Mouse (Mus musculus) testis, adult 2 months (tissue): ENCODE data around the gene Sowahd. TPM values are rescaled to one million over a fixed set of nuclear protein-coding genes. Genes with fewer than 3 reads are reported as not detected.

Experiments used
- H3K27ac ChIP-seq: fragments of 200-500 bp; 2 replicates; pipeline ENCODE4 v1.5.1; 2012; ENCODE audit warnings: low read depth, low read length; ENCODE audit not compliant: control insufficient read depth, insufficient read depth
- H3K27me3 ChIP-seq: fragments of 200-500 bp; 2 replicates; pipeline ENCODE4 v1.6.1; 2012; ENCODE audit warnings: mild to moderate bottlenecking, low read length, moderate library complexity; ENCODE audit not compliant: control insufficient read depth, insufficient read depth
- H3K36me3 ChIP-seq: fragments of 200-500 bp; 2 replicates; pipeline ENCODE4 v1.6.1; 2012; ENCODE audit warnings: mild to moderate bottlenecking, low read length; ENCODE audit not compliant: control insufficient read depth, insufficient read depth
- H3K4me1 ChIP-seq: fragments of 200-500 bp; 2 replicates; pipeline ENCODE4 v1.6.1; 2012; ENCODE audit warnings: low read length; ENCODE audit not compliant: control insufficient read depth, insufficient read depth
- H3K4me3 ChIP-seq: fragments of 200-500 bp; 2 replicates; pipeline ENCODE4 v1.5.1; 2012; ENCODE audit warnings: low read depth, mild to moderate bottlenecking, low read length, moderate library complexity, mixed read lengths; ENCODE audit not compliant: control insufficient read depth
- CTCF ChIP-seq: fragments of 200-500 bp; IDR thresholded peaks from 2 replicates; pipeline ENCODE4 v1.5.1; 2012; ENCODE audit warnings: low read depth, mild to moderate bottlenecking, inconsistent platforms, low read length, moderate library complexity; ENCODE audit not compliant: control insufficient read depth, insufficient read depth, insufficient replicate concordance
- POLR2A ChIP-seq: fragments of 200-500 bp; IDR thresholded peaks from 2 replicates; pipeline ENCODE4 v1.6.1; 2012; ENCODE audit warnings: low read depth, mild to moderate bottlenecking, inconsistent platforms, low read length, moderate library complexity; ENCODE audit not compliant: control insufficient read depth
- polyA plus RNA-seq: library from polyadenylated mRNA; depleted of rRNA; stranded (reverse); fragments of >200 nt; gene quantifications from 2 replicates; pipeline ENCODE4 v1.2.3, GENCODE M21; 2012

The Sowahd gene
- polyA plus RNA-seq, 1 experiment = 2.9 TPM

DNA sequence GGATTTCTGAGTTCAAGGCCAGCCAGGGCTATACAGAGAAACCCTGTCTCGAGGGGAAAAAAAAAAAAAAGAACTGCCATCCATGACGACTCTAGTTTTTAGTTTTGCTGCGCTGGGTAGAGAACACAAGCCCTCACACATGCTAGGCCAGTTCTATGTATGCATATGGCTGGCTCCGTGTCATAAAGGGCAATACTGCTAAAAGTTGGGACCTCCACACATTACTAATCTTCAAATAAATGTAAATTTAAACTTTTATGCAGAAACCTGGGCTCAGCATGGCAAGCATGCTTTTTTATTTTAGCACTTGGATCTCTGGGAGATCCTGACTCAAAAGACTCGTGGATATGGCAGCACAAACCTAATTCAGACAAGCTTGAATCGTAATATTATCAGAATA lies 32.5 kb downstream of the Sowahd start:
- Histone ChIP-seq H3K27ac (no peak overlapping the region), H3K4me1 (no peaks in the 10 kb centered on the region), H3K36me3 (no peaks in the 10 kb centered on the region), H3K27me3 (no peaks in the 10 kb centered on the region), H3K4me3 (no peak overlapping the region)
- TF ChIP-seq CTCF (no peak), POLR2A (no peak)

DNA sequence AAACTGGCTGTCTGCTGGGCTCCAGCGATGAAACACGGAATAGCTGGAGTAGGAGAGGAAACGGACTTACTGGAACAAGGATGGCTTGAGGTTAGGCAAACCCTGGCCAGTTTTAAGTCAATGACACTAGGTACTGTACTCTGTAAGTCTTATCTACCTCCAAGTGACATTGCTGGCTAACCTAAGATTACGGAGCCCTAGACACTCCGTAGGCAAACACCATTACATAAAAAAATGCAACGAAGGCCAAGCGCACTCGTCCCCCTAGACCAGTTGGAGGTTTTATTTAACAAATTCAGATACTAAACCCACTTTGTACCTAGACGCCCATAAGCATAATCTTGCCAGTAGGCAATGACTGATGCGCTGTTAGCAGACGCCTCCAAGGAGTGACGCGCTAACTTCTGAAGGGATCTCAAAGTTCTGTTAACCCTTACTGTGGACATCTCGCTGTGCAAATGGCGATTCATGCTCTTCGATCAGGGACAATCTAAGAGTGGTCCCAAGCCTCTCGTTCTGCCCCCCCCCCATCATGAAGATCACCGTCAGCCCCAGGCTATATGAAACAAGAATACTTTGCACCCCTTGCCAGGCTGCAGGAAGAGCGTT lies 35.8 kb downstream of the Sowahd start:
- Histone ChIP-seq H3K4me1 (no peaks in the 10 kb centered on the region), H3K4me3 (peak overlapping the region; percentile 86)

DNA sequence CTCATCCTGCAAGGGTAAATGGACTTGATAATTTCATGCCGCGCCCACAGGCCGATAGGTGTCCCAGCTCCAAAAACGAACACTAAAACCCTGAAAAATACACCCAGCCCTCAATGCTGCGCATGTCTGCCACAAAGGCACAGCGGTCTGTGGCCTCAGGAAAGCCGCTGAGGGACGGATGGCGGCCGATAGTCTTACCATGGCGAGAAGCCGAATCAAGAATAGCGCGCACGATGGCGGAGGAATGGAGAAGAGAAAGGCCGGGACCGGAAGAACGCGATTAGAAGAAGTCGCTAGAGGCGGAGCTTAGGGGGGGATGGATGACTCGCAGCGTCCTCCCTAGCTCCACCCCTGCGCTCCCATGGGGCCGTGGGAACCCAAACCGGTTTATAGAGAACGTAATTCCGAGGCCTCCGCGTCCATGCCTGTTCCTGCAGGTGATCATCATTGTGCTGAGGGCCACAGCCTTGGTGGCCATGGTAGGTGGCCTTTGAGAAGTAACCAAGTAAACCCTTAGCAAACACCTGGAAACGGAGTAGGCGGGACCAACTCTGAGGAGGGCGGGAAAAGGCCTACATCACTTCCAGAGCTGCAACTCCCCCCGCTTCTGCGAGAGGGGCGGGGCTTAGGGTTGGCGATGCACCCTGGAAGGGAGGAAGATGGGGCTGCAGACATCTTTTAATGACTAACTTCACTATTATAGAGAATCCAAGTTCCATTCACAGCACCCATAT lies 36.4 kb downstream of the Sowahd start, which contains the start of gene Rpl39:
Rpl39 (minus strand) TSS at position 476 of the 734 bp plus-strand sequence.
- H3K4me3 ChIP-seq = peak within 1 kb of the TSS; percentile 86
- H3K27me3 ChIP-seq = no peaks in the 10 kb centered on the region
- peak within 1 kb of the TSS; percentile 85 for H3K27ac ChIP-seq
- no peaks in the 10 kb centered on the region for H3K36me3 ChIP-seq
- H3K4me1 ChIP-seq = no peaks in the 10 kb centered on the region
- TF ChIP-seq POLR2A (peak; percentile 47; the same call in 1 of the 2 replicates), CTCF (no peak)

More for the DNA sequence above, 35.8 kb downstream of the Sowahd start:
- Histone ChIP-seq H3K27me3 (no peaks in the 10 kb centered on the region), H3K36me3 (no peaks in the 10 kb centered on the region), H3K27ac (peak overlapping the region; percentile 75)
- TF ChIP-seq POLR2A (no peak), CTCF (no peak)

DNA sequence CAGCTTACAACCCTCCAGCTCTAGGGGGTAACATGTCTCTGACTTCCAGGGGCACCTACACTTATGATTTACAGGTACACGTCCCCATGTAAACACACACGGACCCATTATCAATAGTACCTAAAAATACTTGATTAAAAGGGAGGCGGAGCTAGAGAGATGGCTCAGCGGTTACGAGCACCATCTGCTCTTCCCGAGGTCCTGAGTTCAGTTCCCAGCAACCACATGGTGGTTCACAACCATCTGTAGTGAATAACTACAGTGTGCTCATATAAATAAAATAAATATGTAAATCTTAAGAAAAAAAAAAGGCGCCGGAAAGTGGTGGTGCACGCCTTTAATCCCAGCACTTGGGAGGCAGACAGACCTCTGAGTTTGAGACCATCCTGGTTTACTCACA lies 37.0 kb downstream of the Sowahd start:
- TF ChIP-seq POLR2A = no peak
- no peak for TF ChIP-seq CTCF

DNA sequence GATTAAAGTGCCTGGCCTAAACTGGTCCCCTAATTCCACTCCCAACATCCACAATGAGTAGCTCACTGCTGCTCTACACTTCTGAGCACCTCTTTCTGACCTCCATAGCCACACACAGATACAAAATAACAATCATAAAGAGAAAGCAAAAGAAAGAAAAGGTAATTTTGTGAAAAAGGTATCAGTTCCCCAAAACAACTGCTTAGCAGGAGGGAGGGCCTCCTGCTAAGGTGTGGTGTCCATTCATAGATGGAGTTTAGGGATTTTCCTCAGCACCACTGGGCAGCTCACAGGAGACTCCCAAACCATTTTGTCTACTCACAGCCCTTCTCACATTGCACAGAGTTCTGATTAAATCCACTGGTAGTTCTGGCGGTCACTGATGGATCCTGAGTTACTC lies 40.1 kb downstream of the Sowahd start:
- Histone ChIP-seq H3K4me1 (no peaks in the 10 kb centered on the region), H3K27ac (no peak overlapping the region), H3K36me3 (no peaks in the 10 kb centered on the region), H3K4me3 (no peak overlapping the region), H3K27me3 (no peaks in the 10 kb centered on the region)
- TF ChIP-seq POLR2A = no peak
- TF ChIP-seq CTCF = no peak

More for the DNA sequence above, 37.0 kb downstream of the Sowahd start:
- Histone ChIP-seq H3K4me1 (no peaks in the 10 kb centered on the region), H3K4me3 (peak overlapping the region; percentile 86; the same call in 1 of the 2 replicates), H3K36me3 (no peaks in the 10 kb centered on the region), H3K27ac (no peak overlapping the region), H3K27me3 (no peaks in the 10 kb centered on the region)

DNA sequence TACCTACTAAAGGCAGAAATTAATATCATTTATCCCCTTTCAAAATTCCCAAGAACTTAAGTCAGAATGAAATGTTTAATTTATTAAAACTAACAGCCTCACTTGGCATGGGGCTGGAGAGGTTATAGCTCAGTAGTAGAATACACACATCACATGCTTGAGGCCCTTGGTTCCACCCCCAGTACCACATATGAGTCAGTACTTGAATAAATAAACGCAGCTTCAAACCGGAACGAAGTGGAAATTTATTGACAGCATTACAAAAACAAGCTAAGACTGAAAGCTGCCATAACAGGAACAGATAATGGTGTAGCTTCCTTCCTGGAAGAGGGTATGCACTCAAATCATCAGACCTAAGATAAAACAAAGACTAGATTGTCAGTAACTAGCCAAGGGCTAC lies 42.8 kb downstream of the Sowahd start:
- no peak overlapping the region for H3K4me3 ChIP-seq
- no peak overlapping the region for H3K27ac ChIP-seq
- no peaks in the 10 kb centered on the region for H3K4me1 ChIP-seq
- TF ChIP-seq POLR2A (no peak), CTCF (no peak)
- no peaks in the 10 kb centered on the region for H3K36me3 ChIP-seq
- no peaks in the 10 kb centered on the region for H3K27me3 ChIP-seq

DNA sequence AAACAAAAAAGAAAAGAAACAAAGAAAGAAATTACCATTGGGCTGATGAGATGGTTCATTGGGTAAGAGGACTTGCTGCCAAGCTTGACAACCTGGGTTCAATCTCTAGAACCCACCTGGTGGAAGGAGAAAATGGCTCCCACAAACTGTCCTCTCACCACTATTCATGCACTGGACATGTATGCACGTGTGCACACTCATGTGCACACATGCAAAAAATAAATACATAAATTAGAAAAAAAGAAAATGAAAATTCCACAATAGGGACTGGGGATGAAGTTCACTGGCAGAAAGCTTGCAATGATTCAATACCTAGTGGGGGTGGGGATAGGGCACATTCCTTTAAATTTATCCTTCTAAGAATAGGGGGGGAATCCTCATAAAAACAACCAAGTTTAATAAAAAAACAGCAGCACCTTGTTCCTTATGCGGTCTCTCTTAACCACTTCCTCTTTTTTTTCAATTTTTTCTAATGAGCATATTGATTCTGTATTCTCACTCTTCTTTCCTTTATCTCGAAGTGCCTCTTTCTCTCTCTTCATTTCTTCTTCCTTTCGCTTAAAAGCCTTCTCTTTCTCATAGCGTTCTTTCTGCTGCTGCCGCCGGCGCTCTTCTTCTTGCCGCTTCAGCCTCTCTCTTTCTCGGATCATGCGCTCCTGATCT lies 46.6 kb downstream of the Sowahd start:
- TF ChIP-seq POLR2A = no peak
- no peak for TF ChIP-seq CTCF
- Histone ChIP-seq H3K27ac (no peak overlapping the region), H3K36me3 (no peaks in the 10 kb centered on the region), H3K4me3 (no peak overlapping the region), H3K27me3 (no peaks in the 10 kb centered on the region), H3K4me1 (no peaks in the 10 kb centered on the region)
